Mouse (Mus musculus): Measurements from ENCODE around the gene Fam189a1.

Gene Fam189a1

GRCm38 (mm10) chr7:64872743-64873241 is 283.6 kb downstream of the Fam189a1 start, which contains the start of gene Nsmce3:
Gene Nsmce3, minus strand, starts transcription at chr7:64872997.
- DNase-seq, result peak; percentile 93

- DNase-seq, result no peak
Measured at GRCm38 (mm10) chr7:64871987-64872742, 284.2 kb downstream of the Fam189a1 start.

- no peak for DNase-seq
Measured at GRCm38 (mm10) chr7:64869549-64870065, 286.8 kb downstream of the Fam189a1 start.

GRCm38 (mm10) chr7:64863538-64863937 is 292.8 kb downstream of the Fam189a1 start:
- DNase-seq, result no peak

GRCm38 (mm10) chr7:64862978-64863377 is 293.4 kb downstream of the Fam189a1 start:
- DNase-seq, result no peak

- DNase-seq, result no peak
Measured at GRCm38 (mm10) chr7:64856526-64857082, 299.8 kb downstream of the Fam189a1 start.

GRCm38 (mm10) chr7:64855976-64856375 is 300.4 kb downstream of the Fam189a1 start:
- no peak for DNase-seq

- no peak for DNase-seq
Measured at GRCm38 (mm10) chr7:64855389-64855927, 300.9 kb downstream of the Fam189a1 start.

- no peak for DNase-seq
Measured at GRCm38 (mm10) chr7:64850791-64851190, 305.6 kb downstream of the Fam189a1 start.

- DNase-seq, result no peak
Measured at GRCm38 (mm10) chr7:64847366-64847899, 308.9 kb downstream of the Fam189a1 start.

- DNase-seq, result no peak
Measured at GRCm38 (mm10) chr7:64846061-64846460, 310.3 kb downstream of the Fam189a1 start.

GRCm38 (mm10) chr7:64840946-64841659 is 315.3 kb downstream of the Fam189a1 start:
- DNase-seq, result no peak

- DNase-seq, result no peak
Measured at GRCm38 (mm10) chr7:64840576-64840895, 315.8 kb downstream of the Fam189a1 start.

GRCm38 (mm10) chr7:64839801-64840575 is 316.4 kb downstream of the Fam189a1 start:
- peak; percentile 41 for DNase-seq

- DNase-seq, result no peak
Measured at GRCm38 (mm10) chr7:64839281-64839680, 317.1 kb downstream of the Fam189a1 start.

- DNase-seq, result no peak
Measured at GRCm38 (mm10) chr7:64830214-64830995, 326.0 kb downstream of the Fam189a1 start.

GRCm38 (mm10) chr7:64821081-64821480 is 335.3 kb downstream of the Fam189a1 start:
- no peak for DNase-seq

GRCm38 (mm10) chr7:64819683-64820082 is 336.7 kb downstream of the Fam189a1 start:
- DNase-seq, result no peak

- DNase-seq, result no peak
Measured at GRCm38 (mm10) chr7:64808876-64809275, 347.5 kb downstream of the Fam189a1 start.

- DNase-seq, result no peak
Measured at GRCm38 (mm10) chr7:64805100-64805499, 351.3 kb downstream of the Fam189a1 start.

- peak; percentile 12 for DNase-seq
Measured at GRCm38 (mm10) chr7:64795554-64795953, 360.8 kb downstream of the Fam189a1 start.
